Mouse (Mus musculus) macrophage (primary cell): Measurements from ENCODE around the gene Eno3. TPM values are rescaled to one million over a fixed set of nuclear protein-coding genes. Genes with fewer than 3 reads are reported as not detected.
A peak's percentile ranks its signal among the peaks of the same experiment; 100 is the strongest.

ENCODE experiments used
- H3K27ac ChIP-seq: fragments of 350-480 bp; formaldehyde crosslinking; 2 replicates; pipeline ENCODE4 v1.9.0; 2021
- H3K36me3 ChIP-seq: fragments of 350-480 bp; formaldehyde crosslinking; 2 replicates; pipeline ENCODE4 v1.9.0; 2021; ENCODE audit errors: inconsistent target
- H3K4me3 ChIP-seq: fragments of 350-480 bp; formaldehyde crosslinking; 2 replicates; pipeline ENCODE4 v1.9.0; 2021; ENCODE audit errors: inconsistent target
- H3K79me2 ChIP-seq: fragments of 350-480 bp; formaldehyde crosslinking; 2 replicates; pipeline ENCODE4 v1.9.0; 2021; ENCODE audit errors: inconsistent target
- WGBS: methylation state at CpG from one replicate; pipeline ENCODE4 v1.1.7; 2026; ENCODE audit warnings: inconsistent platforms; ENCODE audit not compliant: missing documents; 5-methylcytosine and 5-hydroxymethylcytosine counted together
- polyA plus RNA-seq: library from polyadenylated mRNA; stranded (reverse); fragments of 250-400 nt; gene quantifications from 3 replicates; pipeline ENCODE4 v1.2.4, GENCODE M21; 2018; ENCODE audit warnings: inconsistent platforms

The Eno3 gene
- polyA plus RNA-seq, 1 experiment from 2014 or later: 3.0 TPM

DNA sequence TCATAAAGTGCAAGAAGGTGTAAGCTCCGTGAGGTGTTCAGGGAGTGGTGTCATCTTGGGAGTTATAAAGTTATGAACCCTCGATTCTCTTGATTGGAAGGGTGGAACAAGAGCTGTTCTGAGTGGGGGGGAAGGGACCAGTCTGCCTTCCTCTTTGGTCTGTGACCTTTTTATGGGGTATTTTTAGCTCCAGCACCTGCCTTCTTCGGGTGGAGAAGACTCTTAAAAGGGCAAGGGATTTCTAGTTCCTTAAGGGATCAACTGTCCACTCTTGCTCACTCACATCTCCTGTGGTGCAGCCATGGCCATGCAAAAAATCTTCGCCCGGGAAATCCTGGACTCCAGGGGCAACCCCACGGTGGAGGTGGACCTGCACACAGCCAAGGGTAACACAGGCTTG is 571 bp downstream of the Eno3 start:
- Histone ChIP-seq H3K4me3 (no peak overlapping the region), H3K27ac (no peak overlapping the region), H3K36me3 (peaks cover 3% of the 10 kb centered on the region; the same call in 1 of the 2 replicates), H3K79me2 (peaks cover 16% of the 10 kb centered on the region)
- 76% methylated on average over 6 of the region's 6 CpGs for WGBS

DNA sequence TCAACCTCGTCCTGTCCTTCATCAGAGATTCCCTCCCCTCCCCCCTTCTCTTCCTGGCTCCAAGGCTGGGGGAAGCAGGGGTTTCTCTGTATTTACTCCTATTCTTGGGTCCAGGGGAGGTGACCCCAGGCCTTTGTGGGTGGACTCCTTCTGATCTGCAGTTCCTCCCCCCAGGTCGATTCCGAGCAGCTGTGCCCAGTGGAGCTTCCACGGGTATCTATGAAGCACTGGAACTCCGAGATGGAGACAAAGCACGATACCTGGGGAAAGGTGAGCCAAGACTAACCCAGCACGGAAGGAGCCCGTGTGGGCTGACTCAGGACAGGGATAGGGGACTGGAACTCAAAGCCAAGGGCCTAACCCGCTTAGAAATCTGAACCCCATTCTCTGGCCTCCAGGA is 989 bp downstream of the Eno3 start:
- Histone ChIP-seq H3K4me3 (no peak overlapping the region), H3K36me3 (peaks cover 2% of the 10 kb centered on the region; the same call in 1 of the 2 replicates), H3K79me2 (peaks cover 12% of the 10 kb centered on the region), H3K27ac (no peak overlapping the region)
- 93% methylated on average over 9 of the region's 9 CpGs for WGBS

GRCm38 (mm10) chr11:70658521-70658920 is 1.5 kb downstream of the Eno3 start:
- Histone ChIP-seq H3K79me2 (peaks cover 7% of the 10 kb centered on the region), H3K36me3 (peaks cover 6% of the 10 kb centered on the region; the same call in 1 of the 2 replicates), H3K4me3 (no peak overlapping the region), H3K27ac (no peak overlapping the region)
- 86% methylated on average over 5 of the region's 5 CpGs for WGBS

GRCm38 (mm10) chr11:70658942-70659341 is 1.9 kb downstream of the Eno3 start:
- Histone ChIP-seq H3K27ac (no peak overlapping the region), H3K79me2 (peaks cover 3% of the 10 kb centered on the region; the same call in 1 of the 2 replicates), H3K36me3 (peaks cover 8% of the 10 kb centered on the region; the same call in 1 of the 2 replicates), H3K4me3 (no peak overlapping the region)
- 96% methylated on average over 8 of the region's 8 CpGs for whole genome bisulfite sequencing

DNA sequence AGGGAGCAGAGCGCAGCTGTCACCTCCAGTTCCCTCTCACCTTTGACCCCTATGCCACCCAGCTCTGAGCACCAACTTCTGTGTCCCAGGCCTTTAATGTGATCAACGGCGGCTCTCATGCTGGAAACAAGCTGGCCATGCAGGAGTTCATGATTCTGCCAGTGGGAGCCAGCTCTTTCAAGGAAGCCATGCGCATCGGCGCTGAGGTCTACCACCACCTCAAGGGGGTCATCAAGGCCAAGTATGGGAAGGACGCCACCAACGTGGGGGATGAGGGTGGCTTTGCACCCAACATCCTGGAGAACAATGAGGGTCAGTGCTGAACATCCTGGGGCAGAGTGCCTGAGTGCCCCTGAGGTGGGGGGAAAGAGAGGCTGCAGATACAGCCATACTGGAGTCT is 3.6 kb downstream of the Eno3 start:
- H3K4me3 ChIP-seq: no peak overlapping the region
- H3K36me3 ChIP-seq: peaks cover 23% of the 10 kb centered on the region; the same call in 1 of the 2 replicates
- H3K79me2 ChIP-seq: peaks cover 9% of the 10 kb centered on the region; the same call in 1 of the 2 replicates
- 93% methylated on average over 8 of the region's 8 CpGs for WGBS
- H3K27ac ChIP-seq: no peak overlapping the region

DNA sequence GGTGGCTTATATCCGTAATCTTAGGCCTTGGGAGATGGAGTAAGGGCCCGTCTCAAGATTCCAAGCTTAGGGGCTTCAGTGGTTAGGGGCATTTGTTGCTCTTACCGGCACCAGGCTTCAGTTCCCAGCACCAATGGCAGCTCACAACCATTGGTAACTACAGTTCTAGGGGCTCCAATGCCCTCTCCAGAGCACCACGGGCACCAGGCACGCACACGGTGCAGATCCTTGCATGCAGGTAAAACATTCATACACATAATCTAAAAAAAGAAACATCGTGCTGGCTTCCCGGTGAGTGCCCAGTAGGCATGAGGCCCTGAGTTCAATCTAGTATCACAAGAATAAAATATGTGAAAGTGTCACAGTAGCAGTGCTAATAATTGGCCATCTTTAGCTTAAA is 6.1 kb downstream of the Eno3 start:
- no peak overlapping the region for H3K27ac ChIP-seq
- WGBS: 96% methylated on average over 4 of the region's 8 CpGs
- H3K4me3 ChIP-seq: no peak overlapping the region
- H3K36me3 ChIP-seq: peaks cover 23% of the 10 kb centered on the region; the same call in 1 of the 2 replicates
- H3K79me2 ChIP-seq: peaks cover 22% of the 10 kb centered on the region

- Histone ChIP-seq H3K27ac (no peak overlapping the region), H3K36me3 (peaks cover 23% of the 10 kb centered on the region; the same call in 1 of the 2 replicates), H3K4me3 (no peak overlapping the region), H3K79me2 (peaks cover 22% of the 10 kb centered on the region)
- 98% methylated on average over 6 of the region's 6 CpGs for WGBS
These were observed 7.0 kb downstream of the Eno3 start for GRCm38 (mm10) chr11:70663957-70664356.

GRCm38 (mm10) chr11:70664741-70665140 is 7.7 kb downstream of the Eno3 start:
- Histone ChIP-seq H3K79me2 (peaks cover 22% of the 10 kb centered on the region), H3K36me3 (peaks cover 23% of the 10 kb centered on the region; the same call in 1 of the 2 replicates), H3K4me3 (no peak overlapping the region), H3K27ac (no peak overlapping the region)
- 92% methylated on average over 9 of the region's 9 CpGs for WGBS

- WGBS: 92% methylated on average over 7 of the region's 8 CpGs
- peaks cover 22% of the 10 kb centered on the region for H3K79me2 ChIP-seq
- H3K27ac ChIP-seq: peak overlapping the region; percentile 94
- H3K4me3 ChIP-seq: no peak overlapping the region
- peaks cover 23% of the 10 kb centered on the region; the same call in 1 of the 2 replicates for H3K36me3 ChIP-seq
These were observed 9.7 kb downstream of the Eno3 start for GRCm38 (mm10) chr11:70666687-70667086.

- Histone ChIP-seq H3K36me3 (peaks cover 23% of the 10 kb centered on the region; the same call in 1 of the 2 replicates), H3K27ac (peak overlapping the region; percentile 94), H3K4me3 (peak overlapping the region; percentile 62), H3K79me2 (peaks cover 22% of the 10 kb centered on the region)
- WGBS: 49% methylated on average over 14 of the region's 14 CpGs
These were observed 10.5 kb downstream of the Eno3 start for GRCm38 (mm10) chr11:70667271-70668150.

GRCm38 (mm10) chr11:70668335-70668770 is 11.4 kb downstream of the Eno3 start:
- Histone ChIP-seq H3K36me3 (peaks cover 17% of the 10 kb centered on the region; the same call in 1 of the 2 replicates), H3K4me3 (peak overlapping the region; percentile 62)
- 5% methylated on average over 15 of the region's 15 CpGs for WGBS

DNA sequence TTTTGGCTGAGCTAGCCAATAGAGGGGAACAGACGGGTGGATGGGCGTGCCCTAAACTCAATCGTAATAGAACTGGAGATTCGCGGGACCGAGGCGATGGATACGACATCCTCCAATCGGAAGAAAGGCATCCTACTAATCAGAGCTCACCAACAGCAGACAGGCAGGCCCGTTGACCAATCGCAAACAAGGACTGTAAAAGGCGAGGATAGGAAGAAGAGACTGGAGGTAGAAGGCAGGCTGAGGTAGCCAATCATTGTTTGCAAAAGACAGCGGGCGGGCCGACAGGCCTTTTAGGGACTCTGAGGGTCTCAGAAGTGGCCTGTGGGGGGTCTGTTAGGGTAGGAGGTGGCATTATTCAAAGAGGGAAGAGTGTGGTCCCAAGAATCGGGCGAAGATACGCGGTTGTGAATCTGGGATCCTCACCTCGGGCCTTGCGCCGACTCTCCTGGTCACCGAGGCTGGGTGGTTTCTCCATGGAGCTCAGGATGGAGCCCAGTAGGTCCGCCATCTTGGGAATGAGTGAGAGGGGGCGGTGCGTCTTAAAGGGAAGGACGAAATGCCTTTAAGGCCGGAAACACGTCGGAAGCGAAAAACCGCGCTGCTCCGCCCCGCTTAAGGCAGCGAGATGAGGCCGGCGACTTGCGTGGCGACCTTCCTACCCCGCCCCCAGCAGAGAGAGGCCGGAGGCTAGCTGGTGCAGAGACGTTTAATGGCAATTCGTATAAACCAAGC is 11.9 kb downstream of the Eno3 start, which contains the start of gene Spag7:
TSS of gene Spag7 (minus strand) at position 646 of the 735 bp plus-strand sequence.
- H3K4me3 ChIP-seq: peak within 1 kb of the TSS; percentile 62
- peak within 1 kb of the TSS; percentile 94 for H3K27ac ChIP-seq
- peaks cover 20% of the 10 kb centered on the region; the same call in 1 of the 2 replicates for H3K36me3 ChIP-seq
- H3K79me2 ChIP-seq: peaks cover 22% of the 10 kb centered on the region
- under 1% methylated on average over 44 of the region's 44 CpGs for whole genome bisulfite sequencing

More at GRCm38 (mm10) chr11:70668335-70668770, 11.4 kb downstream of the Eno3 start:
- Histone ChIP-seq H3K27ac (peak overlapping the region; percentile 94), H3K79me2 (peaks cover 22% of the 10 kb centered on the region)

- H3K4me3 ChIP-seq: peak overlapping the region; percentile 62
- H3K27ac ChIP-seq: peak overlapping the region; percentile 94
- H3K36me3 ChIP-seq: peaks cover 14% of the 10 kb centered on the region; the same call in 1 of the 2 replicates
- 3% methylated on average over 31 of the region's 31 CpGs for WGBS
- peaks cover 21% of the 10 kb centered on the region for H3K79me2 ChIP-seq
These were observed 12.8 kb downstream of the Eno3 start for GRCm38 (mm10) chr11:70669582-70670345.

GRCm38 (mm10) chr11:70670483-70670882 is 13.5 kb downstream of the Eno3 start:
- WGBS: 85% methylated on average over 6 of the region's 14 CpGs
- peaks cover 14% of the 10 kb centered on the region for H3K79me2 ChIP-seq
- peaks cover 11% of the 10 kb centered on the region; the same call in 1 of the 2 replicates for H3K36me3 ChIP-seq
- H3K4me3 ChIP-seq: no peak overlapping the region
- peak overlapping the region; percentile 94; the same call in 1 of the 2 replicates for H3K27ac ChIP-seq
